Mouse (Mus musculus) C2C12 (cell line): Measurements from ENCODE around the gene Trak1. TPM values are rescaled to one million over a fixed set of nuclear protein-coding genes. Genes with fewer than 3 reads are reported as not detected.

Source experiments
- H3K27me3 ChIP-seq: one replicate; pipeline ENCODE4 v1.6.1; 2011; ENCODE audit not compliant: control insufficient read depth, insufficient read depth, insufficient read length
- H3K36me3 ChIP-seq: one replicate; pipeline ENCODE4 v1.6.1; 2011; ENCODE audit not compliant: control insufficient read depth, insufficient read depth
- H3K4me3 ChIP-seq: one replicate; pipeline ENCODE4 v1.5.1; 2011; ENCODE audit warnings: mild to moderate bottlenecking, control low read depth; ENCODE audit not compliant: poor library complexity, insufficient read depth, severe bottlenecking
- H3K79me2 ChIP-seq: one replicate; pipeline ENCODE4 v1.6.1; 2011; ENCODE audit not compliant: control insufficient read depth, insufficient read depth
- H3K79me3 ChIP-seq: one replicate; pipeline ENCODE4 v1.6.1; 2011; ENCODE audit warnings: low read depth, control low read depth
- H3ac ChIP-seq: one replicate; pipeline ENCODE3; 2011; ENCODE audit warnings: low read depth; ENCODE audit not compliant: control insufficient read depth, insufficient read length
- CEBPB ChIP-seq: IDR thresholded peaks from one replicate; pipeline ENCODE4 v1.6.1; 2011; ENCODE audit warnings: low read depth, mild to moderate bottlenecking, control low read depth, moderate library complexity
- CTCF ChIP-seq: IDR thresholded peaks from one replicate; pipeline ENCODE4 v1.5.1; 2011; ENCODE audit not compliant: control insufficient read depth, insufficient read depth, insufficient read length
- FOSL1 ChIP-seq: IDR thresholded peaks from one replicate; pipeline ENCODE4 v1.8.0; 2011; ENCODE audit warnings: mild to moderate bottlenecking, low read length; ENCODE audit not compliant: poor library complexity, insufficient read depth, severe bottlenecking
- MAX ChIP-seq: IDR thresholded peaks from one replicate; pipeline ENCODE4 v1.6.1; 2011; ENCODE audit warnings: mild to moderate bottlenecking, control low read depth
- MYOD1 ChIP-seq: IDR thresholded peaks from one replicate; pipeline ENCODE4 v1.6.1; 2011; ENCODE audit warnings: low read depth; ENCODE audit not compliant: control insufficient read depth, insufficient read length
- MYOG ChIP-seq: IDR thresholded peaks from one replicate; pipeline ENCODE4 v1.6.1; 2011; ENCODE audit not compliant: control insufficient read depth, insufficient read length; ENCODE audit errors: extremely low read depth
- USF1 ChIP-seq: IDR thresholded peaks from one replicate; pipeline ENCODE4 v1.6.1; 2011; ENCODE audit warnings: low read depth, mild to moderate bottlenecking, control low read depth, moderate library complexity
- polyA plus RNA-seq: library from polyadenylated mRNA; unstranded; fragments of >200 nt; fragmentation: generic; extraction: Trizol; gene quantifications from one replicate; pipeline ENCODE4 v1.2.1, GENCODE M21; 2012; ENCODE audit warnings: missing spikeins

Trak1 gene
- polyA plus RNA-seq, 1 experiment, result 26.6 TPM

DNA sequence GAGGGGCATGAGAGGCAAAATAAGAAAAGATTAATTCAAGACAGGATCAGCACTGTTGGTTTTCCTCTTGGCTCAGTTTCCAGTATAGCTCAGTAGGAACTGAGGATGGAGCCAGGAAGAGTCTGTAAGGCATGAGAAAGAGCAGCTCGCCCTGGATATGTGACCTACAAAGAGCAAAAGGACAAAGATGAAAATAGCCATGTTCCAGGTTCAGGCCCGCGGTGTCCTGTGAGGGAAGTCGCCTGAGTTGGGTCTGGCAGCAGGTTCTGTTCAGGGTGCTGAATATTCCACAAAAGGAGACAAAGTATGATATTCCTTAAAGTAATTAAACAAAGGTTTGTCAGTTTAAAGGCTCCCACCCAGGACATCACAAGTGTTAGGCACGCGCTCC, 14.5 kb downstream of the Trak1 start:
- peaks cover 94% of the 10 kb centered on the region for H3K79me2 ChIP-seq
- TF ChIP-seq CTCF, result no peak
- no peak for TF ChIP-seq MAX
- TF ChIP-seq CEBPB, result no peak
- TF ChIP-seq MYOD1, result no peak
- no peak for TF ChIP-seq USF1
- H3K4me3 ChIP-seq, result no peak overlapping the region
- no peaks in the 10 kb centered on the region for H3K27me3 ChIP-seq
- no peak overlapping the region for H3ac ChIP-seq
- no peaks in the 10 kb centered on the region for H3K36me3 ChIP-seq
- H3K79me3 ChIP-seq, result peaks cover 46% of the 10 kb centered on the region

DNA sequence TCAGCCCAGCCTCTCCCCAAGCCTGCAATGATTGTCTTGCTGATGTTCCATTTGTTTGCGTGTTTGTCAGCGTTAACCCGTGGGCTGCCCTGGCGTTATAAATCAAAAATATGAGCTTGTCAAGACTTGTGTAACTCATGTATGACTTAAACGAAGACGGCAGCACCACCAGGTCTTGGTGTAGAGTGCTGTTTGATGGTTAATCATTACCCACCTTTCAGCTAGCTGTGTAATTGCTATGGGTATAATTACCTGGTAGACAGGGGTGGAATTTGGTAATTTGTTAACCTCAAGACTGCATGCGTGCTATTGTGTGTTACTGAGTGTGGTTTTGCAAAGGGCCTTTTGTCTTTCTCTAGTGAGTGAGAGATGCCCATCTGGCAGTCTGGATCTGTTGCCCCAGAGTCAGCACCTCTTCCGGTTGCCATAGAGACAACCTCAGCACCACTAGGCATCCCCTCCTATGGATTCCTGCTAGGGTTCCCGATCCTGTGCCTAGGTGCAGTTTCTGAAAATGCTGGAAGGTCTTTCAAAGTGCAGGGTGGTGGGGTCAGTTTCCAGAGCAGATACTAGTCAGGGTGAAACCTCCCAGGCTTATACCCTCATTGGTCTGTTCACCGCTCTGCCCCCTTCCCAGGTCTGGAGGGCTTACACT, 15.1 kb downstream of the Trak1 start:
- H3K79me3 ChIP-seq, result peaks cover 41% of the 10 kb centered on the region
- no peaks in the 10 kb centered on the region for H3K36me3 ChIP-seq
- no peak overlapping the region for H3ac ChIP-seq
- H3K79me2 ChIP-seq, result peaks cover 94% of the 10 kb centered on the region
- H3K4me3 ChIP-seq, result no peak overlapping the region
- H3K27me3 ChIP-seq, result no peaks in the 10 kb centered on the region
- TF ChIP-seq MAX (no peak), MYOD1 (no peak), CTCF (no peak), USF1 (no peak), MYOG (no peak), FOSL1 (no peak), CEBPB (no peak)

DNA sequence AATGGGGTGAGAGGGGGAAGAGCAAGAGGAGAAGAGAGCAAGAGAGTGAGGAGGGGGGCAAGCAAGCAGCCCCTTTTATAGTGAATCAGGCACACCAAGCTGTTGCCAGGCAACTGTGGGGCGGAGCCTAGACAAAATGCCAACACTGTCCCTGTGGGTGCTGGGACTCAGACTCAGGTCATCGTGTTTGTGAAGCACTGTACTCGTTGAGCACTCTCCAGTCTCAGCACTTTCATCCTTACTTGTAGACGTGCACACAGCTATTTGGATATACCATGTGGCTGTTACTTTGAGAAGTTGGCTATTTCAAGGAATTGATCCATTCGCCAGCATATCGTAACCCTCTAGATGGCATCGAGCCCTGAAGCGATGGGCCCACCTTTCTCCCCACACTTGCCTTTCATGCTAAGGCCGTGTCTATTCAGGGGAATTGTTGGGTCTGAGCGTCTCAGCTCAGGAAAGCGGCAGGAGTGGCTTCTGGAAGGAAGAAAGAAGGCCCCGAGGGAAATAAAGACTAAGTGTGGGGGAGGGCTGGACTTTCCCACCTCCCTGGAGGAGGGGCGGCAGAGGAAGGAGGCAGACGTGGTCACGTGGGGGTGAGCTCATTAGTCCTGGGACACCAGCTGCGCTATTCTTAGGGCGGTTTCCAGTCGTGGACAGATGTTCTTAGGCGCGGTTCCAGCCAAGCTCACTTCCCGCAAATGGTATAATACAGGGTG, 16.5 kb downstream of the Trak1 start:
- Histone ChIP-seq H3K79me3 (peaks cover 47% of the 10 kb centered on the region), H3ac (peak overlapping the region; percentile 55), H3K79me2 (peaks cover 97% of the 10 kb centered on the region), H3K27me3 (no peaks in the 10 kb centered on the region), H3K36me3 (no peaks in the 10 kb centered on the region), H3K4me3 (peak overlapping the region; percentile 6)
- TF ChIP-seq CTCF, result no peak
- TF ChIP-seq MYOD1, result peak; percentile 79
- no peak for TF ChIP-seq MYOG
- no peak for TF ChIP-seq FOSL1
- TF ChIP-seq USF1, result peak; percentile 98
- TF ChIP-seq CEBPB, result no peak
- no peak for TF ChIP-seq MAX

DNA sequence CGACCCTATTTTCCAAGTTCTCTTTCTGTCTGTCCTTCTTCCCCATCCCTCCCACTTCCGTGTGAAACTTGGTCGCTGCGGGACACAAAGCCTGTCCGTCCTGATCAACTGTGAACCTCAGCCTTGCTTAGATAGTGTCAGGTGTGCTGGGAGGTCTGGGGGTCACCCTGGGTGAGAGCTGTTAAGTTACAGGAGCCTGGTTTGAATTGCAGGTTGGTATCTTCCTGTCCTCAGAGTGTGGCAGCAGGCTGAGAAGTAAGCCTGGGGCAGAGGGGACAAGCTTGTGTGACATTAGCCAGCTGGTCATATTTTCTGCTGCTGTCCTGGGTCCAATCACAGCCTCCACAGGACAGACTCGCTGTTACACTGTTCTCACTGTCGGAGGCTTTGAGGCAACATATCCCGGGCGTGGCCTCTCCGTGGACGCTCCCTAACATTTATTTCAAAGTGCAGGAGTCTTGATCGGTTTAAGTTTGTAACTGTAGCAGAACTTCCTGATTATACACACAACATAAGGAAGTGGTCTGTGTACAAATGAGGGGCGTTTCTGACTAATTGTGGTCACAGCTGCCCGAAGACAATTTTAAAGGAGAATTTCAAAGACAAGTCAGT, 17.3 kb downstream of the Trak1 start:
- Histone ChIP-seq H3K36me3 (no peaks in the 10 kb centered on the region), H3ac (peak overlapping the region; percentile 36), H3K4me3 (peak overlapping the region; percentile 18), H3K79me2 (peaks cover 96% of the 10 kb centered on the region), H3K27me3 (no peaks in the 10 kb centered on the region), H3K79me3 (peaks cover 45% of the 10 kb centered on the region)
- TF ChIP-seq USF1, result no peak
- no peak for TF ChIP-seq FOSL1
- TF ChIP-seq MYOG, result no peak
- TF ChIP-seq CEBPB, result no peak
- TF ChIP-seq MAX, result no peak
- no peak for TF ChIP-seq MYOD1
- no peak for TF ChIP-seq CTCF

DNA sequence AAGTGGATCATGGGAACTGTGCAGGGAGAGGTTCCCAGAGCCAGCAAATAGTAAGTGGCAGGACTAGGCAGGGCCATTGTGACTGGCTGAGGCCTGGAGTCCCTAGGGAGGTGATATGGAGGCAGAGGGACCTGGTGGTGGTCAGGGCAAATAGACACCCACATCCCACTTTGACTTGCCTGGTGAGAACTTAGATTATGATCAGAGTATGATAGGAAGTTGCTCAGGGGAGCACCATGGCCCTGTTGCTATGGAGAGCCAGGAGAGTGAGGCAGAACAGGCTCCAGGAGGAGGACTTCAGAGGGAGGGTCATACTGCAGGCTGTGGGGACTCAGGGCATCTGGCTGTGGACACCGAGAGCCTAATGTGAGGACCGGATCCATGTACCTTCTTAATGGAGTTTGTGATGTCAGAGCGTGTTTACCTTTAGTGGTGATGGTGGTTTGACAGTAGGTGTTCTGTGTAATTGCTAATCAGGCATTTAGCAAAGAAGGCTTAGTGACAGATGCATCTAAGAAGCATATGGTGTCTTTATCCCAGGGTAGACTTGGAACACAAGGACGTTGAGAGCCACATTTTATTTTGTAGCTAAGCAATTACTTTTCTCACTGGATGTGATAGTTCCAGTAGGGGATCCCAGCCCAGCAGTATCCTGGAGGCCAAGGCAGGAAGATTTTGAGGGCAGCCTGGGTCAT, 18.7 kb downstream of the Trak1 start:
- no peak overlapping the region for H3K4me3 ChIP-seq
- H3K36me3 ChIP-seq, result no peaks in the 10 kb centered on the region
- peaks cover 92% of the 10 kb centered on the region for H3K79me2 ChIP-seq
- no peak overlapping the region for H3ac ChIP-seq
- TF ChIP-seq MAX (no peak), FOSL1 (no peak), MYOG (no peak), USF1 (no peak), CTCF (no peak), CEBPB (no peak), MYOD1 (no peak)
- H3K27me3 ChIP-seq, result no peaks in the 10 kb centered on the region
- H3K79me3 ChIP-seq, result peaks cover 45% of the 10 kb centered on the region
